Mouse (Mus musculus) adrenal gland, adult 2 months (tissue): Measurements from ENCODE around the gene Zdhhc12. TPM values are rescaled to one million over a fixed set of nuclear protein-coding genes. Genes with fewer than 3 reads are reported as not detected.
A peak's percentile ranks its signal among the peaks of the same experiment; 100 is the strongest.
"Not testable (repeated sequence)": the region's sequence is repeated elsewhere in the genome, so short reads cannot be mapped to it uniquely, and the experiment has no call there.

Experiments used
- DNase-seq: peaks from one replicate; pipeline ENCODE4 v3.0.0; 2021
- long read RNA-seq: library from polyadenylated mRNA; stranded (forward); transcript quantifications from one replicate; pipeline ENCODE4 v2.0.0, GENCODE M21; 2021
- polyA plus RNA-seq: library from polyadenylated mRNA; depleted of rRNA; stranded (reverse); fragments of >200 nt; gene quantifications from 2 replicates; pipeline ENCODE4 v1.2.3, GENCODE M21; 2012; rRNA removed
- total RNA-seq, 2 experiments: library from RNA; stranded (reverse); gene quantifications; 2 replicates each; pipeline ENCODE4 v1.2.3; 2021

Zdhhc12 gene
- 10 to 100 TPM; 16.2 to 18.9 TPM for total RNA-seq
- polyA plus RNA-seq, result 120 and 123 TPM in 2 replicates
- long read RNA-seq, transcript Zdhhc12-202 (5 exons, 1,165 nt), result major isoform, 13 of 17 reads
- long read RNA-seq, partial matches to known transcripts, result 0 of 17 reads
- long read RNA-seq, other reads (novel, unspliced or antisense), result 2 of 17 reads

DNA sequence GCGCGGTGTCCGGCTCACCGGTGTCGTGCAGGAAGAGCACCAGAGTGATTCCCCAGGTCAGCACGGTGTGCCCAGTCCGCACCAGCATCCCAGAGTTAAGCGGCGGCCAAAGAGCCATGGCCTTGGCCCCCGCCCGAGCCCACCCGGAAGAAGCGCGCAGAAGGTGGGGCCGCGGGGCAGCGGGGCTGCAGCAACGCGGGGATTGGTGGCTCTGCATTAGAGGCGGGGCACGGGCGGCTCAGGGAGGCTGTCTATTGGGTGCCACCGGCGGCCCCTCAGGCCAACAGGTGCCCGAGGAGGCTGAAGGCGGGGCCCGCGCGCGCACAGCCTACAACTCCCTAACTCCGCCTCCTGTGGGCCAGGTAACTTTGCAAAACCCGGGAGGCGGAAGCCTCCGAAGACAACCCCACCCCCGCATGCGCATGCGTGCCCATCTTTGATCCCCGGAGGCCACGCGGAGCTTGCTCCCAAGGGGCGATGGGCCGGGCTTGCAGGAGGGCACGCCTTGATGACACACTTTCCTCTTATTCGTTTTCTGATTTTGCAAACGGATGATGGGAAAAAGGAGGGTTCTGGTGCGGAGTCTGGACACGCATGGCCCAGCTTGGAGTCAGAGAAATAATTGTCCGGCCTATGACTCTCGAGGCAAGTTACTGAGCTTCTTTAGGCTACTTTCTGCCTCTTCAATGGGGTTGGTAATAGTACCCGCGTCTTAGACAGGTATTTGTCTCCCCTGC is at the start of gene Zdhhc12:
TSS of gene Zdhhc12 (minus strand) at position 178 of the 737 bp plus-strand sequence.
- peak; percentile 99 for DNase-seq

DNA sequence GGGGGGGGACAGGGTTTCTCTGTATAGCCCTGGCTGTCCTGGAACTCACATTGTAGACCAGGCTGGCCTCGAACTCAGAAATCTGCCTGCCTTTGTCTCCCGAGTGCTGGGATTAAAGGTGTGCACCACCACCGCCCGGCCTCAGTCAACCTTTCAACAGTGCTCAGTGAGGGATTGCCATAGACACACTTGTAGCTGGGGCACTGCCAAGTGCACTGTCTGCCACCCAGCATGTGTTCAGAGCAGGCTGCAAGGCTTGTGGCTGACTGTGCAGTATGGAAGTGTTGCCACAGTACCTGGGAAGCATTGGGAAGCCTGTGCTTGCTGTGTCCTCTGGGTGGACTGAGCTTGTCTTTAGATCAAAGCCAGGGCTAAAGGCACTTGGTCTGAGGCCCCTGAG is 46.6 kb upstream of the Zdhhc12 start:
- DNase-seq, result not testable (repeated sequence)

- no peak for DNase-seq
These were observed 43.0 kb upstream of the Zdhhc12 start for GRCm38 (mm10) chr2:30136458-30136857.

DNA sequence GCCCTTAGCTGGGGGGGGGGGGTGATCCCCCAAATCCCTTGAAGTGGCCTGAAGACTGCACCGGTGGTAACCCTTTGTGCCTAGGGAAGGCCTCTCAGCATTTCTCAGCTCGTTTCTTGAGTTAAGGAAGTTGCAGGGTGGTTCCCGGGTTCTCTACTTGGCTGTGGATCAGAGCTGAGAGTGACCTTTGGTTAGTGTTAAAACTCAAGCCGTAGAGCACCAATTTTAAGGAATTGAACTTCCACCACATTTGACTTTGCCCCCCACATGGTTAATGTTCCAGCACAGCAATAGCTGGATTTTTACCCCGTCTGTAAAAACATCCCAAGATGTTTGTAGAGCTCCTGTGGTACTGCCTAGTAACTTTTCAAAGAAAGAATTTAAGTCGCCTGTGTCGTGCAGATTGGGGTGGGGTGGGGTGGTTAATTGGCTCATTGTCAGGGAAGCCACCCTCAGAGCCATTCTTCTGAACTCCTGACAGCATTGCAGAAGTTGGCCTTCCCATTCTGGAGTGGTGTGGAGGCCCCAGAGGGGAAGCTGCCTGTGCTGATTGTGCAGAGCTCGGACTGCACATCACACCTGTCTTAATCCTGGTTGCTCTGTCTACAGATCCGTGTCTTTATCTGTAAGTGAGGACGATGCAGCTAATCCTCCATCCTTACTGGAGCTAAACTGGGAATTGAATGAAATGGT is 41.6 kb upstream of the Zdhhc12 start:
- DNase-seq, result no peak

GRCm38 (mm10) chr2:30134378-30134711 is 40.9 kb upstream of the Zdhhc12 start:
- peak; percentile 43 for DNase-seq

DNA sequence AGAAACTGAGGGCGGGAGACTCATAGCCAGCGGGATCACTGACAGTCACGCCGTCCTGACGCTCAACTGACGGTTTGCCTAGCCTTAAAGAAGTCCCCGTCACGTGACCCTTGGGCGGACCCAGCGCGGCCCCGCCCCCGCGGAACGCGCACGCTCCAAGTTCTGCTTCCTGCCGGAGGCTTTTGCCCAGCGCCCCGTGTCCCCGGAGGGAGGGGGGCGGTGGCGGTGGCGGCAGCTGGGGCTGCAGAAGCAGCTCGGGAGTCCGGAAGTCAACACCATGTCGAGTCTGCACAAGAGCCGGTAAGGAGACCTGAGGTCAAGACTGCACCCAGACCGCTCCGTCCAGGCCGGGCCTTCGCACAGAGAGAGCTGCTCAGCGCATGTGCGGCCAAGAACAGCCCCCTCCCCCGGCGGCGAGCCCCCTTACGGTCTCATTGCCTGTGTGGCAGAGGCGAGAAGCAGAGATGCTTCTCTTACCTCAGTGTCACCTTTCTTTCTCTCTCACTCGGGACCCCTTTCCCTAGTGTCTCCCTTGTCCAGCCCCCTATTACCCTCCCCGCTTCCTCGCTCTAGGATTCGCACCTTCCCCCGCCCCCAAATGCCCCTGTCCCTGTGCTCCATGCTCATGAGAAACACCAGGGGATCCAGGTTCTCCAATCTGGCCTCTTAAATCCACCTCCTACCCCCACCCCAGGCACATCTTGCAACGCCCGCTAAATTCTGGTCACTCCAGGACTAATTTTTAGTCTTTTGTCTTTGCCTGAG is 40.3 kb upstream of the Zdhhc12 start, which contains the start of gene Tbc1d13:
TSS of gene Tbc1d13 (plus strand) at position 134 of the 765 bp plus-strand sequence.
- DNase-seq, result peak; percentile 99

DNA sequence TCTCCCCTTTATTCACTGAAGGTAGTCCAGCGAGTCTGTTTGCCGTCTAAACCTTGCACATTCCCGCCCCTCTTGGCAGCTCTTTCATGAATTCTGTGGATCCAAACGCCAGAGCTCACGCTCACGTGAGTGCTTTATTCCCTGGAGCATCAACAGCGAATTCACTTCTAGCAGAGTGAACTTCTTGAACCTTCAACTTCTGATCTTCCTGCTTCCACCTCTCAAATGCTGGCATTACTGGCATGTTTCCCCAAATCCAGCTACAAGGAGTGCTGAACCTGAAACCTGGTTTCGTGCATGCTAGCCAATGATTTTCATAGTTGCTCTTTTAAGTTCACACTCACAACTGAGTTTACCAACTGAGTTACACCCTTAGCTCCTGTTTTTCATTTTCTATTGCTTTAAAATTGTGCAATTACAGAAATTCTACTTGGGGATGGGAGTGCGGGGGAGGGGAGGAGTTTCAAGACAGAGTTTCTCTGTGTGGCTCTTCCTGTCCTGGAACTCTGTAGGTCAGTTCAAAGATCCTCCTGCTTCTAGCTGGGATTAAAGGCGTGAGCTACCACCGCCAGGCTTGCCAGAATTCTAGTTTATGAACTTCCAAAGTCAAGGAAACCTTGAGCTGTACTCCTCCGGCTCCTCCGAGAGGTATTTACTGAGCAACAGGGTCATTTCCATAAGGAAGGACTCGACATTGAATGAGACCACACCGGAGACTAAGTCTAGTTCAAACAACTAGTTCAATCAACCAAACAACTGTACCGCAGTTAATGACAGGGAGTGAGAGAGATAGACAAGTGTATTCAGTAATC is 39.6 kb upstream of the Zdhhc12 start:
- peak; percentile 63 for DNase-seq

GRCm38 (mm10) chr2:30131240-30131639 is 37.8 kb upstream of the Zdhhc12 start:
- DNase-seq, result not testable (repeated sequence)

DNA sequence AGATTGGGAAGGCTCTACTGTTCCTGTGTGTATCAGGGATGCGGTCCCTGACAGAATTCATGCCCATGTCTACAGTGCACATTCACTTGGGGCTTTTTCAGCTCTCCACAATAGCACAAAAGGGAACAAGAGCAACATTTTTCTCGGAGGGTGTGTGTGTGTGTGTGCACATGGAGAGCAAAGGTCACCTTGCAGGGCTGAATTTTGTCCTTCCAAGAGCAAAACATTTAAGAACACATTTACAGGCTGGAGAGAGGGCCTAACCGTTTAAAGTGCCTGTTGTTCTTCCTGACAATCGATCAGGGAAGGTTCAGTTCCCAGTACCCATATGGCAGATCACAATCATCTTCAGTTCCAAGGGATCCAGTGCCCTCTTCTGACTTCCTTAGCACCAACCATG is 36.7 kb upstream of the Zdhhc12 start:
- no peak for DNase-seq

- DNase-seq, result peak; percentile 46
These were observed 35.3 kb upstream of the Zdhhc12 start for GRCm38 (mm10) chr2:30128789-30129188.

DNA sequence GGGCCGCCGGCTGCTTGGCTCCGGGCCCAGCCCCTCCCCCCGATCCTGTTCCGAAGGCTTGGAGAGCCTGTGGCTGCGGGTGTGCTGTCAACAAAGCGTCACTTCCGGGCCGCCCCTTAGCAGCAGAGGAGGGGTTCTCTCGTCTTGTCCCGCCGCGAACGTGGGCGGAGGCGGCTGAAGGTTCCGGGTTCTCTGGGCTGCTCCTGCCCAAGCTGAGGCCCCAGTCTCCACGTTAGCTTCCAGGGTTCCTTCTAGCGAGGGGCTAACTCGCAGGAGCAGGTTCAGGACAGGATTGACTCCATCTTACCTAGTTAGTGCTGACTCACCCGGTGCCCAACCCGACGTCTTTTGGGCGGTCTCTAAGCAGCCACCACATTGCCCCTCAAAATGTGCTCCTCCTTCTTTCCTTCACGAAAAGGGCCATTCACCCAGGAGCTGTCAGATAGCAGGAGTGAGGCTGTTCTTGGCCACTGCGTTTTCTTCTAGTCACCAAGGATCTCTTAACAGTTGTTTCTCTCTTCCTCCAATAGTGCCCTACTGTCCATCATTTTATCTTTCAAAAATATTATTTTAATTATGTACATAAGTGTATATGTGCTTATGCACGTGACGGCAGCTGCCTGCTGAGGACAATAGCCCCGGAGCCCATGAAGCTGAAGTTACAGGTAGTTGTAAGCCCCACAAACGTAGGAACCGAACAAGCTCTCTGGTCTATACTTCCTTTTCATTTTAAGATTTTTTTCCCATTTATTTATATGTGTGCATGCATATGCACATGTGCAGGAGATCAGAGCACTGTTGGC is 31.2 kb upstream of the Zdhhc12 start, which contains the start of gene Zer1:
TSS of gene Zer1 (minus strand) at position 114 of the 803 bp plus-strand sequence.
- DNase-seq, result peak; percentile 98

GRCm38 (mm10) chr2:30123729-30124471 is 30.5 kb upstream of the Zdhhc12 start:
- peak; percentile 30 for DNase-seq

GRCm38 (mm10) chr2:30122766-30123165 is 29.3 kb upstream of the Zdhhc12 start:
- DNase-seq, result no peak

DNA sequence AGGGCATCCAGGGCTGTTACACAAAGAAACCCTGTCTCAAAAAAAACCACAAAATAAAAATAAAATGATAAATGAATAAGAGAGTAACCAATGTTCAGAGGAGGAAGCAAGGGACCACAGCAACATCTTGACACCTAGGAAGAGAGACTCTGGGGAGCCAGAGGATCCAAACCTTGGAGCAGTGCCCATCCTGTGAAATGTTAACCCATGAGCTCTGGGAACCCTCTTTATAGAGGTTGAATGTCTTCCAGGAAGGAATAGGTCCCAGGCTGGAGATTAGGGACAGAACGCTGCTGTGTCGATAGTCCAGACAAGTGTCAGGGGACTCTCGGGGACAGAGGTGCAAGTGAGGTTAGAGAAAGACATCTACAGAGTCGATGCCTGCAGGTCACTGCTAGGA is 26.8 kb upstream of the Zdhhc12 start:
- DNase-seq, result no peak

GRCm38 (mm10) chr2:30119641-30120051 is 26.2 kb upstream of the Zdhhc12 start:
- DNase-seq, result no peak

DNA sequence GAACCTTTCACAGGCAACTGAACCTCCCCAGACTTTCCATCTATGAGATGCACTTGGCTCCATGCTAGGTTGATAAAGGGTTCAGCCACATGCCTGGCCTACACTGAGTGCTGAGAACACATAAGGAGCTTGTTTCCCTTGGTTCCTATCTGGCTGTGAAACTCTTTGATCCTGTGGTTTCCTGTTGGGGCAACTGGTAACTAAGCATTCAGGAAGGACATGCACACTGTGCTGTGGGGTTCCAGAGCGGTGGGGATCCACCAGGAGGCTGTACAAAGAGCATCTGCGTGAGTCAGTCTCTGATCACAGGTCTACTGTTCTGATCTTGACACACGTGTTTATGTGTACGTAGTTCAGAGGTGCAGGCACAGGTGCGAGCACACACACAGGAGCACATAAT is 19.1 kb upstream of the Zdhhc12 start:
- no peak for DNase-seq

DNA sequence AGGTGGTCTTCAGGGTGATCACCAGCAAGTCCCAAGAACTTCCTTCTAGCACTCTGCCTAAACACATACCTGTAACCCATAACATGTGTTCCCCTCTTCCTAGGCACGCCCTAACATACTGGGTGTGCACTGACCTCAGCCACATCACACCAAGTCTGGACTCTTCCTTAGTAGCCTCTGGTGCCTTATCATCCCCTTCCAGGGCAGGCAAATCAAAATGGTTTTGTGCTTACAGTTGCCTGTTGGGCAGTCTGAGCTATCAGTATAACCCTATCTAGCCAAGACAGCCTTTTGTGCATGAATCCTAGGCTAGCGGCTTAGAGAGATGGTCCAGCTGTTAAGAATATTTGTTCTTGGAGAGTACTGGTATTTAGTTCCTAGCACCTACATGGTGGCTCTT is 18.1 kb upstream of the Zdhhc12 start:
- no peak for DNase-seq

GRCm38 (mm10) chr2:30108260-30108659 is 14.8 kb upstream of the Zdhhc12 start:
- DNase-seq, result no peak

GRCm38 (mm10) chr2:30107646-30108045 is 14.2 kb upstream of the Zdhhc12 start:
- peak; percentile 18 for DNase-seq

- DNase-seq, result peak; percentile 32
These were observed 12.9 kb upstream of the Zdhhc12 start for GRCm38 (mm10) chr2:30106364-30106763.
